Mouse (Mus musculus): ENCODE results near the gene Olfr165. TPM values are rescaled to one million over a fixed set of nuclear protein-coding genes. Genes with fewer than 3 reads are reported as not detected.
"Not testable (repeated sequence)": the region's sequence is repeated elsewhere in the genome, so short reads cannot be mapped to it uniquely, and the experiment has no call there.

Gene Olfr165
- total RNA-seq (2015; ENCODE audit: low replicate concordance) = not detected in 2 replicates
- not detected in 2 replicates for total RNA-seq (2017; ENCODE audit: low replicate concordance)

DNA sequence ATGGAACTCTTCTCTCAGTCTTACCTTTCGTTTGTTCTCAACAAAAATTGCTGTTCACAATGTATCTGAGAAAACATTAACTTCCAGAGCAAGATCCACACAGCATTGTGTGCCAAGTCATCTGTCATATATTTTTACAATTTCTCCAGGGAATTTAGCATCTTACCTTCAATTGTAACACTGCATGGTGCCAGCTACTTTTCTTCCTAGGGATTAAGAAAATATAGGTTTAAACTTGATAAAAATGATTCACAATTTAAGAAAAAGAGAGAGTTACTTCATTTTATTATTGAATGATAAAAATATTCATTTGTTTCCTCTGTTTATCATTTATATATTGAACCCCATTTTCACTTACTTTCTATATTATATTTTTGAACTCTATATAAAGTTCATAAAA lies at the start of gene Olfr165:
Gene Olfr165, minus strand, starts transcription at position 101 of the 400 bp plus-strand sequence.
- ATAC-seq (replicated peaks; ENCODE audit: low FRiP score, poor library complexity, severe bottlenecking) = no peak

DNA sequence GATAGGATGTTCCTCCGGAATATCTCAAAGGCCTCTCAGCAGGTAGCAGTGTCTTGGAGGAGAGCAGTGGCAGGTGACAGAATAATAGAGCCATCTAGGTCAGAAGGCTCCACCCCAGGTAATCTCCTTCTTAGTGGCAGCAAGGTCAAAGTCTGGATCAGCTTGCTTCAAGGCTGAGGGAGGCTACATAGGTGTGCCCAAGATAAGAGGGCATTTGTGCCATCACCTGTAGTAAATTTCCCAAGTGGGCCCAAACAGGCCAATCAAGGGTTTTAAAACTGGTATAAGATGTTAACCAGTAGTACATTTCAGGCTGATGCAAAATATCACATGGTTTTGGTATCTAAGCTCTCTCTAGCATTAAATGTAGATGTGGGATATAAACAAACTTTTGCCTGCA lies 41.4 kb upstream of the Olfr165 start:
- no peak for ATAC-seq (replicated peaks; ENCODE audit: low FRiP score, poor library complexity, severe bottlenecking)

DNA sequence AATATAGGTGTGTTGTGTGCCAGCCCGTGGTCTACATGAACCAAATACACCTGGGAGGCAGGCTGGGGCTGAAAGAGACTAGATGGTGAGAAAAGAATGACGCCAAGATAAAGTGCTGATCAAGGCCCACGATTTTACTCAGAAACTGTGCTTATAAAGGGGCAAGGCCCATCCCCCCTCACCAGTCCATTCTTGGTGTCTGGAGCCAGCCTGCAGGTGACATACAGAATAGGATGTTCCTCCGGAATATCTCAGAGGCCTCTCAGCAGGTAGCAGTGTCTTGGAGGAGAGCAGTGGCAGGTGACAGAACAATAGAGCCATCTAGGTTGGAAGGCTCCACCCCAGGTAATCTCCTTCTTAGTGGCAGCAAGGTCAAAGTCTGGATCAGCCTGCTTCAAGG lies 35.8 kb upstream of the Olfr165 start:
- ATAC-seq (replicated peaks; ENCODE audit: low FRiP score, poor library complexity, severe bottlenecking) = not testable (repeated sequence)

DNA sequence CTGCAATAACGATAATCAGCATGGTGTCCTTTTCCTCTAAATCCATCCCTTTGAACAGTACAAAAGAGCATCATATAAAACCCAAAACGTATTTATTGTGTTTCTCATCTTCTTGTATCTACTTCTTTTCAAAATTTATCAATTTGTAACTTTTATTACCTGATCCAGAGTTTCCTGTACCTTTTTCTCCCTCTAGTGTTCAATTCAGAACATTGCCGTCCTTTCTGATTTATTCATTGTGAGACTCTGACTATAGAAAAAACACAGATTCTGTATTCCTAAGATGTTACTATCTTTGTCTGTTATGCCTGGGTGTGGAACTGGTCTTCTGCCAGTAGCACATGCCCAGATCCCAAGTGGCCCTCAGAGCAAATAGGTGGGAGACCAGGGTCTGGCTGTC lies 35.0 kb downstream of the Olfr165 start:
- ATAC-seq (replicated peaks; ENCODE audit: low FRiP score, poor library complexity, severe bottlenecking) = no peak

Other genes starting within 250 kb of the Olfr165 start
- gene Olfr164, start 109.1 kb downstream of the Olfr165 start, total RNA-seq (2015; ENCODE audit: low replicate concordance) = not detected in 2 replicates
- not detected in 2 replicates for gene Olfr164, start 109.1 kb downstream of the Olfr165 start, total RNA-seq (2017; ENCODE audit: low replicate concordance)
- not detected in 2 replicates for gene Olfr166, start 60.6 kb upstream of the Olfr165 start, total RNA-seq (2015; ENCODE audit: low replicate concordance)
- gene Olfr166, start 60.6 kb upstream of the Olfr165 start, total RNA-seq (2017; ENCODE audit: low replicate concordance) = not detected in 2 replicates
- gene Olfr167, start 99.1 kb upstream of the Olfr165 start, total RNA-seq (2015; ENCODE audit: low replicate concordance) = not detected in 2 replicates
- not detected in 2 replicates for gene Olfr167, start 99.1 kb upstream of the Olfr165 start, total RNA-seq (2017; ENCODE audit: low replicate concordance)
- gene Olfr168, start 112.4 kb upstream of the Olfr165 start, total RNA-seq (2015; ENCODE audit: low replicate concordance) = not detected in 2 replicates
- not detected in 2 replicates for gene Olfr168, start 112.4 kb upstream of the Olfr165 start, total RNA-seq (2017; ENCODE audit: low replicate concordance)
- not detected in 2 replicates for gene Olfr169, start 148.7 kb upstream of the Olfr165 start, total RNA-seq (2015; ENCODE audit: low replicate concordance)
- gene Olfr169, start 148.7 kb upstream of the Olfr165 start, total RNA-seq (2017; ENCODE audit: low replicate concordance) = not detected in 2 replicates
- gene Olfr170, start 188.7 kb upstream of the Olfr165 start, total RNA-seq (2015; ENCODE audit: low replicate concordance) = not detected in 2 replicates
- gene Olfr170, start 188.7 kb upstream of the Olfr165 start, total RNA-seq (2017; ENCODE audit: low replicate concordance) = not detected in 2 replicates
- not detected in 2 replicates for gene Olfr171, start 206.8 kb upstream of the Olfr165 start, total RNA-seq (2015; ENCODE audit: low replicate concordance)
- not detected in 2 replicates for gene Olfr171, start 206.8 kb upstream of the Olfr165 start, total RNA-seq (2017; ENCODE audit: low replicate concordance)

Data from erythroblast, adult 5-6 weeks (primary cell).